Mouse (Mus musculus) midbrain, embryonic 13.5 days (tissue): Measurements from ENCODE around the gene Xab2. TPM values are rescaled to one million over a fixed set of nuclear protein-coding genes. Genes with fewer than 3 reads are reported as not detected.

Experiments used
- ATAC-seq: fragments of 200-750 bp; cut with Nextera tagmentation; 2 replicates; pipeline ENCODE4 v1.8.0; 2017; ENCODE audit warnings: mild to moderate bottlenecking, moderate TSS enrichment, moderate library complexity
- H3K27ac ChIP-seq: fragments of 300-500 bp; sonication (generic); 2 replicates; pipeline ENCODE4 v1.5.1; 2015; ENCODE audit warnings: inconsistent platforms, mild to moderate bottlenecking, moderate library complexity
- H3K27me3 ChIP-seq: fragments of 300-500 bp; sonication (generic); 2 replicates; pipeline ENCODE4 v1.6.1; 2015; ENCODE audit warnings: mild to moderate bottlenecking, inconsistent platforms
- H3K36me3 ChIP-seq: fragments of 300-500 bp; sonication (generic); 2 replicates; pipeline ENCODE4 v1.6.1; 2015; ENCODE audit warnings: mild to moderate bottlenecking, inconsistent platforms
- H3K4me1 ChIP-seq: fragments of 300-500 bp; sonication (generic); replicated peaks from 2 replicates; pipeline ENCODE4 v1.6.1; 2015; ENCODE audit warnings: inconsistent platforms
- H3K4me2 ChIP-seq: fragments of 300-500 bp; sonication (generic); replicated peaks from 2 replicates; pipeline ENCODE4 v1.6.1; 2015; ENCODE audit warnings: moderate library complexity, mild to moderate bottlenecking, inconsistent platforms
- H3K4me3 ChIP-seq: fragments of 300-500 bp; sonication (generic); replicated peaks from 2 replicates; pipeline ENCODE4 v1.5.1; 2015; ENCODE audit warnings: mild to moderate bottlenecking, inconsistent platforms
- H3K9ac ChIP-seq: fragments of 300-500 bp; sonication (generic); replicated peaks from 2 replicates; pipeline ENCODE4 v1.6.1; 2015; ENCODE audit warnings: mild to moderate bottlenecking, inconsistent platforms
- H3K9me3 ChIP-seq: fragments of 300-500 bp; sonication (generic); 2 replicates; pipeline ENCODE4 v1.6.1; 2016; ENCODE audit warnings: mild to moderate bottlenecking, inconsistent platforms
- WGBS: fragments of 180-500 bp; shearing (Covaris S2); methylation state at CpG from one replicate; pipeline ENCODE4 v1.1.7; 2015; 5-methylcytosine and 5-hydroxymethylcytosine counted together
- polyA plus RNA-seq: library from polyadenylated mRNA; unstranded; fragments of >200 nt; fragmentation: Nextera tagmentation; extraction: Ambion mirVana; gene quantifications from 2 replicates; pipeline ENCODE4 v1.2.1, GENCODE M21; 2015

Xab2 gene
- polyA plus RNA-seq, 1 experiment from 2014 or later, result 58.6 TPM

DNA sequence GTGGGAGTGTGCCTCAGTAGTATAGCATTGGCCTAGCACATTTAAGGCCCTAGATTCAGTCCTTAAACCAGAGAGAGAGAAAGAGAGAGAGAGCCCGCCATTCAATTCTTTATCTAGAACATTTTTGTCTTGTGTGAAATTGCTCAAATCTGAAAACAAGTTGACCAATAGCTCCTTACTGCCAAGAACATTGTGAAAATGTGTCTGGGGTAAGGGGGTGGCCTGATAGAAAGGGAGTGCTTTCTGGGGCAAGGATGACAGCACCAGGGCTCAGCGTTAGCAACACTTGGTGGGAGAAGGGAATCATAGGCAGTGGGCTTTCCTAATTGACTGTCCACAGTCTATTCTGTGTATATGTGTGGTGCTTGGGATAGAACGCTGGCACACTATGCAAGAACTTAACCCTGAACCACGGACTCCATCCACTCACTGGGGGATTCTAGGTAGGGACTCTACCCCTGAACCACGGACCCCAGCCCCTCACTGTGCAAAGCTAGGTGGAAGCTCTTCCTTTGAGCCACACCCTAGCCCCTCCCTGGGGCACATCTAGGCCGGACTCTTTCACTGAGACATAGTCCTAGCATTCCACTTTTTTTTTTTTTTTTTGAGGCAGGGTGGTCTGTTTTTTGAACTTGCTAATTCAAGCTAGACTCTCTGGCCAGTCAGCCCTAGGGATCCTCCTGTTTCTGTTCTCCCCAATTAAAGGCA lies 25.9 kb upstream of the Xab2 start:
- ATAC-seq, result no peak
- no peaks in the 10 kb centered on the region for H3K36me3 ChIP-seq
- 85% methylated on average over 6 of the region's 6 CpGs for WGBS
- H3K27ac ChIP-seq, result no peak overlapping the region
- no peak overlapping the region for H3K4me2 ChIP-seq
- no peak overlapping the region for H3K4me3 ChIP-seq
- no peaks in the 10 kb centered on the region for H3K27me3 ChIP-seq
- H3K4me1 ChIP-seq, result no peaks in the 10 kb centered on the region
- no peaks in the 10 kb centered on the region for H3K9me3 ChIP-seq
- H3K9ac ChIP-seq, result no peak overlapping the region

DNA sequence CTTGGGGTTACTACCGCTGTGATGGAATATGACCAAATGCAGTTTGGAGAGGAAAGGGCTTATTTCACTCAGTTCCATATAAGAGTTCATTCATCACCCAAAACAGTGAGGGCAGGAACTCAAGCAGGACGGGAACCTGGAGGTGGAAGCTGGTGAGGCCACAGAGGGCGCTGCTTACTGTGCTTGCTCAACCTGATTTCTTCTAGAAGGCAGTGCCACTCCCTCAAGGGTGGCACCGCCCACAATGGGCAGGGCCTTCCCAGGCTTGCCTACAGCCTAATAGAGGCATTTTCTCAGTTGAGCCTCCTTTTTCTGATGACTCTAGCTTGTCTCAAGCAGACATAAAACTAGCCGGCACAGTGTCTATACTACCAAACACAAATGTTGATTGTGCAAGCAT lies 24.7 kb upstream of the Xab2 start:
- Histone ChIP-seq H3K36me3 (no peaks in the 10 kb centered on the region), H3K4me3 (no peak overlapping the region), H3K9ac (no peak overlapping the region), H3K9me3 (no peaks in the 10 kb centered on the region), H3K4me2 (no peak overlapping the region), H3K27ac (no peak overlapping the region), H3K4me1 (no peaks in the 10 kb centered on the region), H3K27me3 (no peaks in the 10 kb centered on the region)
- ATAC-seq, result no peak
- 23% methylated on average over 5 of the region's 5 CpGs for WGBS

DNA sequence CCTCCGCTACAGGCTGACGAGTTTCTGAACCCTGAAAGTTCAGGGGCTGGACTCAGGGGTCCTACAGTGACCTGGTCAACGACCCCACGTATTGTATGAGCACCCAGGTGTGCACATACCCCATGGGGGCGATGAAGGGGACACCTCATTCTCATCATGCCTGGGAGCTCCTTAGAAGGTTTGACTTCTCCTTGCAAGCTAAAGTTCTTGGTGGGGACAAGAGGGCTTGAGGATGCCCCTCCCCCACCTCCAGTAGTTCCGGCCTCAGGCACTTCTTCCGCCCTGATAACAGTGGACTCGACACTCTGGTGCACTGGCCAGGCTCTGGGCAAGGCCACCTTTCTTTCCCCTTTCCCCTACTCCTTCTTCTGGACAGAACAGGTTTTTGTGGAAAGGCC lies 10.4 kb upstream of the Xab2 start:
- Histone ChIP-seq H3K4me1 (peaks cover 8% of the 10 kb centered on the region), H3K27ac (no peak overlapping the region), H3K4me3 (peak overlapping the region; percentile 52), H3K4me2 (peak overlapping the region; percentile 71), H3K9ac (0 out of 2 replicates have a peak overlapping the region, but pooled peaks have one; percentile 56), H3K27me3 (peaks cover 28% of the 10 kb centered on the region), H3K36me3 (no peaks in the 10 kb centered on the region), H3K9me3 (no peaks in the 10 kb centered on the region)
- 21% methylated on average over 8 of the region's 8 CpGs for WGBS
- ATAC-seq, result peak; percentile 3; the same call in 1 of the 2 replicates

DNA sequence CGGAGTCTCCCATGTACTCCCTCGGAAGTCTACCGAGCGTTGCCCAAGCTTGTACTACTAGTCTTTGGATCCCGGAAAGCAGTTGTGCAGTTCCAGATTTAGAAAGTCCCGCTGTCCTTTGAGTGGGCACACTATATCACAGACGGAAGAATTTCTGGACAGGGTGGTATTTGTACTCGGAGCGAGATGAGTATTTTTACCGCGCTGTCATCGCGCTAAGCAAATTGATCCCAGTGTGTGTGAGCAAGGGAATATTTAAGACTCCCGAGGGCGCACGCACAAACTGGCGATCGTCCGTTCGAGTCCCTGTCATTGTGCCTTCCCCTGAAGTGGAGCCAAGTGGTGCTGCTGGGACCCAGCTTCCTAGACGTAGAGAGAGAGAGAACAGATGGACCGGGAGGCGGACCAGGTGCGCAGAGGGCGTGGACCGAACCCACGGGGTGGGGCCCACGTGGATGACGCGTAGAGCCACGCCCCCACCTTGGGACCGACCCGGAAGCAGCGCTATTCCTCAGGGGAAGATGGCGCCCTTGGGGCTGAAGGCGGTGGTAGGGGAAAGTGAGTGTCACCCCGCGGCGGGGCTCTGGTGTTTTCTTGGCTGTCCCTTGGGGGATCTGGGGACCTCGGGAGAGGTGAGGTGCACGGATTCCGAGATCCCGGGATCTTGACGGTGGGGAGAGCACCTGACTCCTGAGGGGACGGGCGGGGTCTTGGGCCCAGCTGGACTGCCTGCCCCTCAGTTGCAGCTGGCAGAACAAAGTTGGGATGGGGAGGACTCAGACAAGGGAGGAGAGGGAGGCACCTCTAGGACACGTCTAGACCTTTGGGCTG lies 9.7 kb upstream of the Xab2 start, which contains the start of gene Stxbp2:
TSS of gene Stxbp2 (plus strand) at position 309 of the 831 bp plus-strand sequence.
- H3K4me3 ChIP-seq, result peak within 1 kb of the TSS; percentile 52
- H3K36me3 ChIP-seq, result no peaks in the 10 kb centered on the region
- H3K27me3 ChIP-seq, result peaks cover 28% of the 10 kb centered on the region
- peak within 1 kb of the TSS; percentile 71 for H3K4me2 ChIP-seq
- no peaks in the 10 kb centered on the region for H3K9me3 ChIP-seq
- WGBS, result 6% methylated on average over 47 of the region's 47 CpGs
- H3K9ac ChIP-seq, result peak within 1 kb of the TSS; percentile 56; the same call in 1 of the 2 replicates
- peaks cover 8% of the 10 kb centered on the region for H3K4me1 ChIP-seq
- peak; percentile 73 for ATAC-seq
- no peak within 1 kb of the TSS for H3K27ac ChIP-seq

DNA sequence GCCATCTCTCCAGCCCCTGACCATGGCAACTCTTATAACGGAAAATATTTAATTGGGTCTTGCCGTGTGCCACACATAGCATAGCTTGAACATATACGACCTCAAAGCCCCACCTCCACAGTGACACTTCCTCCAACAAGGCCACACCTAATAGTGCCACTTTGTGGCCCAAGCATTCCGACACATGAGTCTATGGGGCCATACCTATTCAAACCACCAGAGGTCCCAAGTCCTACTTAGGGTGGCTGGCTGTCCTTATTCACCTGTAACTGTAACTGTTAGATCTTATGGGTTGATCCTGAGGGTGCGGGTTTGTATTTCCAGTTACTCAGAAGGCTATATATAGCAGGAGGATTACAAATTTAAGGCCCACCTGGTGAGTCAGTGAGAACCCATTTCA lies 6.9 kb upstream of the Xab2 start:
- Histone ChIP-seq H3K9ac (no peak overlapping the region), H3K4me3 (no peak overlapping the region), H3K27me3 (peaks cover 28% of the 10 kb centered on the region), H3K4me2 (no peak overlapping the region), H3K36me3 (no peaks in the 10 kb centered on the region; the same call in 1 of the 2 replicates), H3K27ac (no peak overlapping the region), H3K9me3 (no peaks in the 10 kb centered on the region), H3K4me1 (peaks cover 8% of the 10 kb centered on the region)
- no peak for ATAC-seq
- 32% methylated on average over 5 of the region's 5 CpGs for WGBS

DNA sequence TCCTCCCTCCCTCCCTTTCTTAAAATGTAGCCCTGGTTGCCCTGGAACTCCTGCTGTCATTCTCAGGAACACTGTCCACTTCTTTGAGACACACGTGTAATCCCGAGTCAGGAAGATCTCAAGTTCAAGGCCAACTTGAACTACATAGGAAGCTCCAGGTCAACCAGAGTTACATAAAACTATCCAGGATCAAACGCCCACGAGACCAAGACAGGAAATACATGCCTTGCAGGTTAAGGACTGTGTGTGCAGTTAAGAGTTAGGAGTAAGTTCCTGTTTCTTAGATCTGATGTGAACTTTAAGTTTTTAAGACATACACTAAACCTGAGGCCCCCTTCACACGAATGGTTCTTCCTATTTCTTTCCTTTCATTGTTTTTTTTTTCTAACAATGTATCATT lies 5.9 kb upstream of the Xab2 start:
- H3K4me2 ChIP-seq, result no peak overlapping the region
- no peak for ATAC-seq
- 56% methylated on average over 5 of the region's 5 CpGs for WGBS

DNA sequence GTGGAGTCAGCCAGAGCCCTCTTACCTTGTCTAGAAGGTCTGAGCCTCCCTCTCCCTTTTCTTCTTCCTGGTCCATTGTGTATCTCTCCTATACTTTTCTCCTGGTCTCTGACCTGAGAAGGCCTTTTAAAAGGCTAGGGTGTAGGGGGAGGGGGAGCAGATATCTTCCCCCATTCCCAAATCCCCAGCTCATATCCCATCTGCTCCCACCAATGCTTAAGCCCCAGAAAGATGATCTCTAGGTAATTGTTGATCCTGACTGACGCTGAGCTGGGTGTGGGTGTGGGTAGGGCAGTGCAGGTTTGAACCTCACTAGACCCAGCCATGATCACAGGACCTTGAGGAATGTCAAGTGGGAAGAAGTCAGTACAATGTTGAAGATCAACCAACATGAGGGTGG lies 4.3 kb upstream of the Xab2 start, which contains the start of gene Pcp2:
TSS of gene Pcp2 (minus strand) at position 101 of the 400 bp plus-strand sequence.
- no peak within 1 kb of the TSS for H3K4me3 ChIP-seq
- H3K27ac ChIP-seq, result no peak within 1 kb of the TSS
- no peak within 1 kb of the TSS for H3K9ac ChIP-seq
- no peaks in the 10 kb centered on the region for H3K9me3 ChIP-seq
- no peak for ATAC-seq
- no peak within 1 kb of the TSS for H3K4me2 ChIP-seq
- H3K4me1 ChIP-seq, result peaks cover 12% of the 10 kb centered on the region
- H3K27me3 ChIP-seq, result peaks cover 18% of the 10 kb centered on the region
- no peaks in the 10 kb centered on the region; the same call in 1 of the 2 replicates for H3K36me3 ChIP-seq
- WGBS, result 54% methylated on average over 1 of the region's 1 CpGs

More for the DNA sequence above, 5.9 kb upstream of the Xab2 start:
- Histone ChIP-seq H3K9ac (no peak overlapping the region), H3K27me3 (peaks cover 28% of the 10 kb centered on the region), H3K4me1 (peaks cover 15% of the 10 kb centered on the region), H3K9me3 (no peaks in the 10 kb centered on the region), H3K27ac (no peak overlapping the region), H3K36me3 (no peaks in the 10 kb centered on the region; the same call in 1 of the 2 replicates), H3K4me3 (no peak overlapping the region)

DNA sequence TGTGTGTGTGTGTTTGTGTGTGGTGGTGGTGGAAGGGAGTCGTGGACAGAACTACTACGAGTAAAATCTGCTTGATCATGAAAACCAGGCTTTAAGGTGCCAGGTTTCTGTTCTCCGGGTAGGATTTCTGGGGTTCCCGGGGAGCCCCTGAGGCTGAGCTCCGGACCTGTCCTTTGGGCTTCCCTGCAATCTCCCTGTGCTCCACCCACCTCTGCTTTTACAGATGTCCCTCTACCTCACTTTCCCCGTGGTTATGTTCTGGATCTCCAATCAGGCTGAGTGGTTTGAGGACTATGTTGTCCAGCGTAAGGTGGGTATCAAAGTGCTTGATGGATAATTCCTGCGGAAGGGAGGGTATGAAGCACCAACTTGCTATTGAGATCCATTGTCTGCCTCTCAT lies 1.0 kb upstream of the Xab2 start:
- H3K4me2 ChIP-seq, result peak overlapping the region; percentile 76
- 64% methylated on average over 8 of the region's 8 CpGs for WGBS
- no peak for ATAC-seq
- H3K4me3 ChIP-seq, result peak overlapping the region; percentile 90
- H3K36me3 ChIP-seq, result peaks cover 17% of the 10 kb centered on the region
- no peak overlapping the region for H3K27ac ChIP-seq
- peak overlapping the region; percentile 77 for H3K9ac ChIP-seq
- no peaks in the 10 kb centered on the region for H3K27me3 ChIP-seq
- peaks cover 22% of the 10 kb centered on the region for H3K4me1 ChIP-seq
- no peaks in the 10 kb centered on the region for H3K9me3 ChIP-seq

DNA sequence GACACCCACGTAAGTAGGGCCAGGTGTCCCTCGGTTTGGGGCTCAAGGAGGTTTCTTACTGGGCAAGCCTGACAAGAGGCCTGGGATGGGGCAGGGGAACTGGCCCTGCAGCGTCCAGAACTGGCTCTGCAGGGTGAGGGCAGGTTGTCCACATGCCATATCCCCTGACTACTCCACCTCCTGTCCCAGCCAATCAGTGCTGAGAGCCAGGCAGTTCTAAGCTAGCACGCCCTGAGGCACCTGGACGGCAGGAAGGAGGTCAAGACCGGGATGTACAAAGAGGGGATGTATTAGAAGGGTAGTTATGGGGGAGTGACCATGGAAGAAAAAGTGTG lies 11.3 kb downstream of the Xab2 start:
- H3K4me1 ChIP-seq, result no peaks in the 10 kb centered on the region
- H3K27ac ChIP-seq, result no peak overlapping the region
- no peak overlapping the region for H3K4me3 ChIP-seq
- no peak overlapping the region for H3K9ac ChIP-seq
- no peaks in the 10 kb centered on the region for H3K27me3 ChIP-seq
- WGBS, result 91% methylated on average over 6 of the region's 6 CpGs
- H3K36me3 ChIP-seq, result peaks cover 99% of the 10 kb centered on the region
- no peak overlapping the region for H3K4me2 ChIP-seq
- no peak for ATAC-seq
- no peaks in the 10 kb centered on the region for H3K9me3 ChIP-seq

DNA sequence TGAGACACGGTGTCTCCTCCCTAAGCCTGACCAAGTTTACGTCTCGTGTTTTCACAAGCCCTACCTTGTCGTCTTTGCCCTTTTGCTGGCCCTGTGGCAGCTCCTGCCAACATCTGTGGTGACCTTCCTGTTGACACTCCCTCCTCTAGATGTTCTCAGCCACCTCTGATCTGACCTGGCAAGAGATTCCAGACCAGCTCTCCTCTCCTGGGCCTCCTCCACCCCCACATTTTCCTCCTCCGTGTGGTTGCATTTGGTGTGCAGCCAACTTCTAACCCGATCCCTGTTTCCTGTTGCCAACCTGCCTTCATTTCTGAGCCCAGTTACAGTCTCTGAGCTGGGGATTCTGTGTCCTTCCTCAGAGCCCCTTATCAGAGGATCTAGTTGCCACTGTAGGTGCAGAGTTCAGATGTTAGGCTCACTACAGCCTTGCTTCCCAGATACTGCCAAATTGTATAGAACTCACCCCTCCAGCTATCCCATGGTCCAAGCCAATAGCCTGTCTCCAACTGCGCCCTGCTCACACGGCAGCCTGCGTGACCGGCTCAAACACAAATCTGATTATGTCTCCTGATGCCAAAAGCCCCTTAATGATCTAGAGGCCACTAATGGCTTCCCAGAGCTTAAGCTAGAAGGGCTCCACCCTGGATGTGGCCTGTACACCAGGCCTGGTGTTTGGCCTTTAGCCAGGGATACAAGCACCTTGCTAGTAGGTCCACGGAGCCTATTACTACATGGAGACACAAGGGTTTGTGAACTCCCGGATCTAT lies 11.9 kb downstream of the Xab2 start:
- no peak overlapping the region for H3K27ac ChIP-seq
- H3K4me3 ChIP-seq, result no peak overlapping the region
- H3K9me3 ChIP-seq, result no peaks in the 10 kb centered on the region
- H3K36me3 ChIP-seq, result peaks cover 99% of the 10 kb centered on the region
- no peaks in the 10 kb centered on the region for H3K27me3 ChIP-seq
- no peak overlapping the region for H3K4me2 ChIP-seq
- no peaks in the 10 kb centered on the region for H3K4me1 ChIP-seq
- WGBS, result 91% methylated on average over 12 of the region's 12 CpGs
- H3K9ac ChIP-seq, result no peak overlapping the region
- ATAC-seq, result no peak

DNA sequence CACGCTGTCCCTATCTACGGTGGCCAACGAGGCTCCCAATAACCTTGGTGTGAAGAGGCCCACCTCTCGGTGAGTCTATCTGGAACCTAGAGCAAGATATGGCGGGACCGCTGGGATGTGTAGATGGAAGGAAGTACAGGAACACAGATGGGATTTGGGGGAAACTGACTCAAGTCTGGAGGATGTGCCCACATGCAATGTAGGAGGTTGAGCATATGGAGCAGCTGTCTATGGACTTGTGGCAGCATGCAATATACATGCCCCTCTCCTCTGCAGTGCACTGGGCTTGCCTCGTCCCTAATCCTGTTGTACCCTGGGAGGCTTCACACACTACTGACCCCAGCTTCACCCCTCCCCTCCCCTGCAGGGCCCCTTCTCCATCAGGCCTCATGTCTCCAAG lies 13.3 kb downstream of the Xab2 start:
- H3K4me1 ChIP-seq, result no peaks in the 10 kb centered on the region
- no peak overlapping the region for H3K27ac ChIP-seq
- no peak overlapping the region for H3K4me2 ChIP-seq
- H3K27me3 ChIP-seq, result no peaks in the 10 kb centered on the region
- H3K36me3 ChIP-seq, result peaks cover 99% of the 10 kb centered on the region
- H3K9me3 ChIP-seq, result no peaks in the 10 kb centered on the region
- 84% methylated on average over 7 of the region's 7 CpGs for WGBS
- no peak overlapping the region for H3K9ac ChIP-seq
- H3K4me3 ChIP-seq, result no peak overlapping the region
- no peak for ATAC-seq

DNA sequence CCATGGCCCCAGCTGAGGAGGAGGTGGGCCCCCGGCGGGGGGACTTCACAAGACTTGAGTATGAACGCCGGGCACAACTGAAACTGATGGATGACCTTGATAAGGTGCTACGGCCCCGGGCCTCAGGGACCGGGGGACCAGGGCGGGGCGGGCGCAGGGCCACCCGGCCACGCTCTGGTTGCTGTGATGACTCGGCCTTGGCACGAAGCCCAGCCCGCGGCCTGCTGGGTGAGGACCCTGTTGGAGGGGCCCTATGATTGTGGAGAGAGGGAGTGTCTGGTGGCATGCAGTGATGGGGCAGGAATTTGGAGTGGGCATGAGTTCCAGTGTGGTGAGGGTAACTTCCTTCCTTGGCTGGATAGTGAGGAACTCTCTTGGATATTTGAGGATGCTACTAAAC lies 14.5 kb downstream of the Xab2 start:
- peaks cover 99% of the 10 kb centered on the region for H3K36me3 ChIP-seq
- no peaks in the 10 kb centered on the region for H3K27me3 ChIP-seq
- H3K4me1 ChIP-seq, result no peaks in the 10 kb centered on the region
- H3K27ac ChIP-seq, result no peak overlapping the region
- no peak overlapping the region for H3K9ac ChIP-seq
- H3K4me2 ChIP-seq, result no peak overlapping the region
- ATAC-seq, result no peak
- WGBS, result 93% methylated on average over 16 of the region's 16 CpGs
- no peak overlapping the region for H3K4me3 ChIP-seq
- no peaks in the 10 kb centered on the region for H3K9me3 ChIP-seq
